Mouse (Mus musculus) kidney, adult 2 months (tissue): Measurements from ENCODE around the gene Cit.

Experiments
- CTCF ChIP-seq: fragments of 200-500 bp; conservative IDR thresholded peaks from 2 replicates; pipeline ENCODE4 v1.5.1; 2011; ENCODE audit warnings: low read depth, mild to moderate bottlenecking, control low read depth, low read length, moderate library complexity, mixed read lengths; ENCODE audit not compliant: insufficient read depth, insufficient read length
- POLR2A ChIP-seq: fragments of 200-500 bp; IDR thresholded peaks from one replicate; pipeline ENCODE4 v1.6.1; 2011; ENCODE audit warnings: low read depth, low read length, control low read depth

DNA sequence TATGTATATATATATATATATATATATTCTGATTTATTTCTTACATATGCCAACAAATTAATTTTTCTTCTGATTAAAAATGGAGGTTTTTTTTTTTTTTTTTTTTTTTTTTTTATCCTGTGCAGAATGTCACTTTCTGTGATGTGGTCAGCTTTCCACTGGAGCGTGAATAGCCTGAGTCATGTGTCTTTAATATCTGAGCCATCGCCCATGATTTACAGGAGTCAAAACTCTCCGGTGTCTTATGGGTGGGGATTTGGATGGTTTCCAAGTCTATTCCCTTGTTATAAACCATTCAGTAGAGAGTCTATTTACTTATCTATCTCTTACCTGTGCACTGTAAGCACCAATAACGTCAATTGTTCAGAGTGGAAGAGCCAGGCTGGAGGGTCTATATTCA is 27.9 kb downstream of the Cit start:
- TF ChIP-seq CTCF (no peak), POLR2A (no peak)
